Comparison of ENCODE assay signal across 41 mouse cellular contexts in genomic region chr13:21312854-21313253, GRCm38 (mm10). TPM values are rescaled to one million over a fixed set of nuclear protein-coding genes. Genes with fewer than 3 reads are reported as not detected.
"Had no signal": no experiment of that assay in that cellular context is flagged by ENCODE, and none has a peak within 500 bp of the region (broad histone marks: within the 10 kb centered on the region; RNA-seq: fewer than 3 reads in every experiment).

No protein-coding gene starts in this region.

- ATAC-seq: forebrain, postnatal 0 days; hindbrain, postnatal 0 days; intestine, embryonic 16.5 days; liver, embryonic 12.5 days had no signal

- H3K36me3 ChIP-seq: heart, embryonic 13.5 days; heart, embryonic 15.5 days; hindbrain, embryonic 13.5 days; hindbrain, embryonic 15.5 days; limb, embryonic 13.5 days; limb, embryonic 15.5 days; liver, embryonic 12.5 days had no signal

- H3K9me3 ChIP-seq: heart, embryonic 13.5 days; heart, embryonic 15.5 days; hindbrain, embryonic 13.5 days; hindbrain, embryonic 15.5 days; limb, embryonic 13.5 days; limb, embryonic 15.5 days; liver, embryonic 12.5 days had no signal

- H3K27me3 ChIP-seq: heart, embryonic 13.5 days; heart, embryonic 15.5 days; hindbrain, embryonic 13.5 days; hindbrain, embryonic 15.5 days; limb, embryonic 13.5 days; limb, embryonic 15.5 days had no signal

- H3K4me1 ChIP-seq: heart, embryonic 13.5 days; heart, embryonic 15.5 days; hindbrain, embryonic 13.5 days; hindbrain, embryonic 15.5 days; limb, embryonic 13.5 days; limb, embryonic 15.5 days had no signal

- DNase-seq: forebrain, postnatal 0 days; gastrocnemius, postnatal 14 days; gastrocnemius, postnatal 36 days; heart, adult 18-20 months; heart, postnatal 14 days; heart, postnatal 36 days; kidney, adult 11 months; kidney, adult 8-10 months; kidney, postnatal 36 days; layer of hippocampus, adult 9-11 months; layer of hippocampus, postnatal 36 days; left cerebral cortex, postnatal 4 days had no signal

- H3K4me2 ChIP-seq: heart, embryonic 11.5 days; heart, embryonic 13.5 days; heart, embryonic 15.5 days; hindbrain, embryonic 13.5 days; hindbrain, embryonic 15.5 days; limb, embryonic 13.5 days; limb, embryonic 15.5 days; liver, embryonic 12.5 days had no signal

- H3K27ac ChIP-seq: heart, embryonic 13.5 days; heart, embryonic 15.5 days; hindbrain, embryonic 13.5 days; hindbrain, embryonic 15.5 days; hindbrain, postnatal 0 days; limb, embryonic 13.5 days; limb, embryonic 15.5 days; liver, embryonic 12.5 days; liver, embryonic 14.5 days had no signal

- H3K9ac ChIP-seq: forebrain, postnatal 0 days; heart, embryonic 13.5 days; heart, embryonic 15.5 days; hindbrain, embryonic 13.5 days; hindbrain, embryonic 15.5 days; limb, embryonic 13.5 days; limb, embryonic 15.5 days; liver, embryonic 12.5 days; liver, embryonic 14.5 days had no signal

- H3K4me3 ChIP-seq: heart, embryonic 13.5 days; heart, embryonic 15.5 days; hindbrain, embryonic 13.5 days; hindbrain, embryonic 15.5 days; limb, embryonic 13.5 days; limb, embryonic 15.5 days; liver, embryonic 12.5 days had no signal

RNA-seq across cellular contexts. Expression of gene Gpx6, which starts 0.9 kb away (rescaled TPM):
- total RNA-seq: forebrain, postnatal 0 days; gastrocnemius, adult 18-20 months; gastrocnemius, adult 8-10 months; gastrocnemius, postnatal 14 days; gastrocnemius, postnatal 36 days; heart, adult 18-20 months; heart, postnatal 14 days; heart, postnatal 36 days; hematopoietic stem cell, adult 5-6 weeks; layer of hippocampus, adult 18-20 months; layer of hippocampus, adult 8-10 months; layer of hippocampus, postnatal 14 days; layer of hippocampus, postnatal 36 days; left cerebral cortex, postnatal 10 days; left cerebral cortex, postnatal 25 days; left cerebral cortex, postnatal 4 days had no signal
- polyA plus RNA-seq: heart, embryonic 11.5 days; heart, embryonic 13.5 days; heart, embryonic 15.5 days; heart, postnatal 0 days; hindbrain, embryonic 13.5 days; intestine, embryonic 16.5 days; large intestine, adult 2 months; liver, embryonic 12.5 days; liver, embryonic 16.5 days had no signal

RNA-seq across cellular contexts. Expression of gene Gpx5, which starts 20.3 kb away (rescaled TPM):
- total RNA-seq: forebrain, postnatal 0 days; gastrocnemius, adult 18-20 months; gastrocnemius, adult 8-10 months; gastrocnemius, postnatal 14 days; gastrocnemius, postnatal 36 days; heart, adult 18-20 months; heart, postnatal 14 days; heart, postnatal 36 days; hematopoietic stem cell, adult 5-6 weeks; hindbrain, postnatal 0 days; layer of hippocampus, adult 18-20 months; layer of hippocampus, adult 8-10 months; layer of hippocampus, postnatal 14 days; layer of hippocampus, postnatal 36 days; left cerebral cortex, adult 18-20 months; left cerebral cortex, adult 8-10 months; left cerebral cortex, postnatal 10 days; left cerebral cortex, postnatal 25 days; left cerebral cortex, postnatal 4 days; liver, adult 2 months had no signal
- polyA plus RNA-seq: forebrain, postnatal 0 days; heart, embryonic 11.5 days; heart, embryonic 13.5 days; heart, embryonic 15.5 days; heart, postnatal 0 days; hindbrain, embryonic 11.5 days; hindbrain, embryonic 13.5 days; hindbrain, embryonic 15.5 days; hindbrain, postnatal 0 days; intestine, embryonic 14.5 days; intestine, embryonic 16.5 days; kidney, postnatal 0 days; limb, embryonic 13.5 days; limb, embryonic 15.5 days; liver, adult 2 months; liver, embryonic 12.5 days; liver, embryonic 14.5 days; liver, embryonic 16.5 days had no signal

RNA-seq across cellular contexts. Expression of gene Olfr1367, which starts 33.9 kb away (rescaled TPM):
- total RNA-seq: forebrain, postnatal 0 days; gastrocnemius, adult 18-20 months; gastrocnemius, adult 8-10 months; gastrocnemius, postnatal 14 days; gastrocnemius, postnatal 36 days; heart, adult 18-20 months; heart, postnatal 14 days; heart, postnatal 36 days; hematopoietic stem cell, adult 5-6 weeks; hindbrain, postnatal 0 days; layer of hippocampus, adult 18-20 months; layer of hippocampus, adult 8-10 months; layer of hippocampus, postnatal 14 days; layer of hippocampus, postnatal 36 days; left cerebral cortex, adult 18-20 months; left cerebral cortex, adult 8-10 months; left cerebral cortex, postnatal 10 days; left cerebral cortex, postnatal 25 days; left cerebral cortex, postnatal 4 days; liver, adult 2 months had no signal
- polyA plus RNA-seq: forebrain, postnatal 0 days; gonadal fat pad, adult 2 months; heart, embryonic 11.5 days; heart, embryonic 13.5 days; heart, embryonic 15.5 days; heart, postnatal 0 days; hindbrain, embryonic 11.5 days; hindbrain, embryonic 13.5 days; hindbrain, embryonic 15.5 days; hindbrain, postnatal 0 days; intestine, embryonic 14.5 days; intestine, embryonic 16.5 days; kidney, postnatal 0 days; large intestine, adult 2 months; limb, embryonic 13.5 days; limb, embryonic 15.5 days; liver, adult 2 months; liver, embryonic 12.5 days; liver, embryonic 14.5 days; liver, embryonic 16.5 days had no signal
